Mouse (Mus musculus): Measurements from ENCODE around the gene Cited2.

Gene Cited2

DNA sequence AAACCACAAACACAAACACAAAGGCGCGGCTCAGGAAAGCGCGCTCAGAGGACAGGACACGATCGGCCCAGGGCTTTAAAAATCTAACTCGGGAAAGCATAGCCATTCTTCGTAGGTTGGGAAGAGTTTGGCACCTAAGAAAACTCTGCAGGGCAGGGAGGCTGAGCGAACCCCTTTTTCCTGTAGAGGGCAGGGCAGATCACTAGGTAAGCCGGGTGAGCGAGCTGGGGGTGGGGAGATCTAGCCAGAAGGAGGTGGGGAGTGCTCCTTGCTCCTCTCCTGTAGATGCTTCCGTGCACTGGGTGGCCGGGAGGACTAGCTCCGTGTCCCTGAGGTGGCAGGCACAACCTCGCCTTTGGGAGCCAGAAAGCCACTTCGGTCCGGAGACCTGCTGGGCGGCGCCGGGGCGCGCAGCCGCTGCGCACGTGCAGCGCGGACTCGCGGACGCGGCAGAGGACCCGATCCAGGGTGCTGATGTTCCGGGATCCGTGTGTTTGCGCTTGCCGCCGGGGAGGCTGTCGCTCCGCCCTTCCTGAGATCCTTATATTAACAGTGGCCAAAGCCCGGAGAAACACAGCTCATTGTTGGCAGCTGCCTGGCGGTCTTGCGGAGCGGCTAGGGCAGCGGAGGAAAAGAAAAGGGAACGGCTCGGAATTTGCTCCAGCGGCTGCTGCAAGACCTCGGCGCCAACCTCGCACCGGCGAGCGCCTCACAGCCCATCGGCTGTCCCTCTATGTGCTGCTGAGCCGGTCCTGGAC is at the start of gene Cited2:
Gene Cited2, plus strand, starts transcription at position 566 of the 758 bp plus-strand sequence.
- Histone ChIP-seq H3K4me3 (replicated peaks; ENCODE audit: low read length) (peak within 1 kb of the TSS; percentile 97), H3K4me1 (replicated peaks; ENCODE audit: low read depth, low read length) (peaks cover 52% of the 10 kb centered on the region), H3K27me3 (ENCODE audit: insufficient read depth, low read length) (peaks cover 15% of the 10 kb centered on the region), H3K36me3 (ENCODE audit: insufficient read depth, low read length) (peaks cover 10% of the 10 kb centered on the region), H3K9me3 (ENCODE audit: low read length) (no peaks in the 10 kb centered on the region)
- no peak for TF ChIP-seq POU5F1 (IDR thresholded peaks at IDR 0.05; ENCODE audit: borderline replicate concordance, low read length)
- peak; percentile 28 for TF ChIP-seq CTCF (conservative IDR thresholded peaks at IDR 0.05; ENCODE audit: low read length)

DNA sequence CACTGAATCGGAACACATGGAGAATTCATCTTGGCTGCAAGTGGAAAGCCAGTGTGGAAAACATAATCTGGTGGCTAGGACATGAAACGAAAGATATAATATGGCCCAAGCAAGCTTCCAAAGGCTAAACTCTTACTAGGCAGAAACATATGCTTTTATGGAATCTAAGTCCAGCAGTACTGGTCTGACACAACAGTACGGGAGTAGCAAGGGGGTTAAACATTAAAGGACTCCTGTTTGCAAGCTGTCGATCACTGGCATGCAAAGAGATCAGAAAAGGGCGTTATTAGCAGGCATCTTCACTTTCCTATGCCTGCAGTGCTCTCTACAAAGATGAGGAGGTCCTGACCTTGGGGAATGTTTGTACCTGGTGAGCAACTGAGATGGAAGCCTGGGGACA is 48.6 kb upstream of the Cited2 start:
- no peak for TF ChIP-seq CTCF (conservative IDR thresholded peaks at IDR 0.05; ENCODE audit: low read length)
- TF ChIP-seq NANOG (IDR thresholded peaks at IDR 0.05; ENCODE audit: borderline replicate concordance, low read length): no peak
- no peak for TF ChIP-seq POU5F1 (IDR thresholded peaks at IDR 0.05; ENCODE audit: borderline replicate concordance, low read length)
- Histone ChIP-seq H3K36me3 (ENCODE audit: insufficient read depth, low read length) (no peaks in the 10 kb centered on the region), H3K4me3 (replicated peaks; ENCODE audit: low read length) (no peak overlapping the region), H3K9me3 (ENCODE audit: low read length) (peaks cover 8% of the 10 kb centered on the region), H3K27me3 (ENCODE audit: insufficient read depth, low read length) (no peaks in the 10 kb centered on the region), H3K4me1 (replicated peaks; ENCODE audit: low read depth, low read length) (peaks cover 6% of the 10 kb centered on the region)

DNA sequence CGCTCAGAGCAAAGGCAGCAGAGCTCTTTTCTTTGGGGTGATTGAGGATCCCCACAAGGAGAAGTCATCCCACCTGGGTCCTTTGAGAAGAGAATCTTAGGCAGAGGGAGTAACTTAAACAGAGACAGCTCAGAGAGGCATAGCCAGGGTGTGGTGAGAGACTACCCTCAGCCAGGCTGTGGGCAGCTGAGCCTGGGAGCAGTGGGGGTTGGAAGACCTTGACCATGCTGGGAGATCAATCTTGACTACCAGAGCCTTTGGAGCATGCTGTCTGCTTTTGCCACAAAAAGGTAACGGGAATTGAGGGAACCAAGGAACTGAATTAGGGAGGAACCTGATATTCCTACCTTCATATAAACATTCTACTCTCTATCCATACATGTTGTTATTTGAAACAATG is 48.1 kb upstream of the Cited2 start:
- Histone ChIP-seq H3K9me3 (ENCODE audit: low read length) (peaks cover 8% of the 10 kb centered on the region), H3K27me3 (ENCODE audit: insufficient read depth, low read length) (no peaks in the 10 kb centered on the region), H3K4me3 (replicated peaks; ENCODE audit: low read length) (no peak overlapping the region), H3K36me3 (ENCODE audit: insufficient read depth, low read length) (no peaks in the 10 kb centered on the region), H3K4me1 (replicated peaks; ENCODE audit: low read depth, low read length) (peaks cover 5% of the 10 kb centered on the region)
- no peak for TF ChIP-seq CTCF (conservative IDR thresholded peaks at IDR 0.05; ENCODE audit: low read length)
- no peak for TF ChIP-seq POU5F1 (IDR thresholded peaks at IDR 0.05; ENCODE audit: borderline replicate concordance, low read length)
- TF ChIP-seq NANOG (IDR thresholded peaks at IDR 0.05; ENCODE audit: borderline replicate concordance, low read length): no peak

DNA sequence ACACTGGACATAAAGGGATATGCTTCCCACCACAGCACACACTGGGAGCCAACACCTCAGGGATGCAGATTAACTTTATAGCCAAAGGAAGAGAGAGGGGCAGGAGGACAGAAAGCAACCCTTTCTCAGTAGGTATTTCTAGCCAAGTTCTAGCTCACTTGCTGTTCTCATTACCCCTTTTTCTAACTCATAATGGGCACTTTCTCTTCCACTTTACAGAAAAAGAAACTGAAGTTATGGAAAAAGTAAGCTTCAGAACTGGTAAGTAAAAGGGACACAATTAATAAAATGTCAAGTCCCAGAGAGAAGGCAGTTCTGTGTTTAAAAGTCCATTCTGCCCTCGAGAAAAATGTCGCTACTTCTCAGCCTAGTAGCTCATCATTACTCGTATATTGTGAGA is 46.6 kb upstream of the Cited2 start:
- H3K4me3 ChIP-seq (replicated peaks; ENCODE audit: low read length): no peak overlapping the region
- peaks cover 8% of the 10 kb centered on the region for H3K9me3 ChIP-seq (ENCODE audit: low read length)
- no peaks in the 10 kb centered on the region for H3K27me3 ChIP-seq (ENCODE audit: insufficient read depth, low read length)
- no peaks in the 10 kb centered on the region for H3K36me3 ChIP-seq (ENCODE audit: insufficient read depth, low read length)
- H3K4me1 ChIP-seq (replicated peaks; ENCODE audit: low read depth, low read length): peaks cover 3% of the 10 kb centered on the region; the same call in 1 of the 2 replicates
- TF ChIP-seq NANOG (IDR thresholded peaks at IDR 0.05; ENCODE audit: borderline replicate concordance, low read length) (no peak), CTCF (conservative IDR thresholded peaks at IDR 0.05; ENCODE audit: low read length) (no peak), POU5F1 (IDR thresholded peaks at IDR 0.05; ENCODE audit: borderline replicate concordance, low read length) (no peak)

DNA sequence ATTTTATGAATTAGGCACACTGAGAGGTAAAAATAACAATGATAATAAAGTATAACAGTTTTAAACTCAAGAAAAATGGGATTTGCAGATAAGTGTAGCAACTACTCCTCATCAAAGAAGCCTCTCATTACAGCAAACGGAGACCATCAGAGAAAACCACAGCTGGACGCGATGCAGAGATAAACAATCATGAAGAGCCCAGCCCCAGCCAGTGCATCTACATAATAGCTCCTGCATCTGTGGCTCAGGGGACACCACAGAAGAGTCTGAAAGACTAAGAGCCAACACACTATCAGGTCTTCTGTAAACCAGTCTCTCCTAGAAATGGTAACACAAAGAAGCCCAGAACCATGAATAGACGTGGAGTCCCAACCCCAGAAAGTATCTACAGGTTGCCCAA is 45.7 kb upstream of the Cited2 start:
- Histone ChIP-seq H3K4me3 (replicated peaks; ENCODE audit: low read length) (no peak overlapping the region), H3K27me3 (ENCODE audit: insufficient read depth, low read length) (no peaks in the 10 kb centered on the region), H3K9me3 (ENCODE audit: low read length) (peaks cover 8% of the 10 kb centered on the region), H3K4me1 (replicated peaks; ENCODE audit: low read depth, low read length) (peaks cover 3% of the 10 kb centered on the region; the same call in 1 of the 2 replicates), H3K36me3 (ENCODE audit: insufficient read depth, low read length) (no peaks in the 10 kb centered on the region)
- no peak for TF ChIP-seq CTCF (conservative IDR thresholded peaks at IDR 0.05; ENCODE audit: low read length)
- TF ChIP-seq NANOG (IDR thresholded peaks at IDR 0.05; ENCODE audit: borderline replicate concordance, low read length): no peak
- no peak for TF ChIP-seq POU5F1 (IDR thresholded peaks at IDR 0.05; ENCODE audit: borderline replicate concordance, low read length)

DNA sequence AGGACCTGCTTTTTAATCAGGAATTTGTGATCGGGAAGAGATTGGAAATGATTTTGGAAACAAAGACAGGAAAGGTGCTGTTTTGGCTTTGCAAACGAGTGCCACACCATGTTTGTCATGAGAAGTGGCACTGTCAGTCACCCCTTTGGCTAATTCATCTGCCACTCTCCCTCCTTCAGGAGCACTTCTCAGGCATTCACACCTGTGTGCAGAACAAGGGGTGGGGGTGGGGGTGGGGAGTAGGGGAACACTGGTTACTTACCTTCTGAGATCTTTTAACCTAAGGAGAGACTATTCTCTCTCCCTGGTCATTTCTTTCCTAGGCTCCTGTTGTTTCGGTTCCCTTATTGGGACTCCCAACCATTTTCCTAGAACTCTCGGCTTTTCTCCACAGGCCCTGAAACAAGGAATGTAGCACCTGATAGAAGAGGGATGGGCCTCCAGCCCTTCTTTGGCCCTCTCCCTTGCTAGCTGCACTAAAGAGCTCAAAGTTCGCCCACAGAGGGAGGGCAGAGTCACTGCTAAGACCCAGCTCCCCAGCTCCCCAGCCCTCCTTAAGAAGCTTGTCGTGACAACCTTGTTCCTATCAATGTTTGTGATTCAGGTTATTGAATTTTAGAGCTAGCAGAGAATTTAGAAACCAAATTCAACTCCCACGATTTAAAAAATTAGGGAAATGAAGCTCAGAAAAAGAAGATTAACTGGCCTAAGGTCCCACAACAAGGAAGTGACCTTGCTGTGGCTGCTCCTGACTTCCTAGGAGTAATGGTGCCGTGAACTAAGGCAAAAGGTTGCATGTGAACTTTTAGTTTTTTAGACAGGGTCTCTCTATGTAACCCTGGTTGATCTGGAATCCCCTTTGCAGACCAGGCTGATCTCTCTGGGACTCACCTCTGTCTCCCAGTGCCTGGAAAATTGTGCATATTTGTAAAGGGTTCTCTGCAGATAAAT is 42.3 kb upstream of the Cited2 start:
- no peaks in the 10 kb centered on the region for H3K36me3 ChIP-seq (ENCODE audit: insufficient read depth, low read length)
- no peaks in the 10 kb centered on the region; the same call in 1 of the 2 replicates for H3K27me3 ChIP-seq (ENCODE audit: insufficient read depth, low read length)
- H3K4me1 ChIP-seq (replicated peaks; ENCODE audit: low read depth, low read length): peaks cover 3% of the 10 kb centered on the region; the same call in 1 of the 2 replicates
- H3K4me3 ChIP-seq (replicated peaks; ENCODE audit: low read length): no peak overlapping the region
- H3K9me3 ChIP-seq (ENCODE audit: low read length): no peaks in the 10 kb centered on the region; the same call in 1 of the 2 replicates
- TF ChIP-seq POU5F1 (IDR thresholded peaks at IDR 0.05; ENCODE audit: borderline replicate concordance, low read length): no peak
- no peak for TF ChIP-seq NANOG (IDR thresholded peaks at IDR 0.05; ENCODE audit: borderline replicate concordance, low read length)
- no peak for TF ChIP-seq CTCF (conservative IDR thresholded peaks at IDR 0.05; ENCODE audit: low read length)

DNA sequence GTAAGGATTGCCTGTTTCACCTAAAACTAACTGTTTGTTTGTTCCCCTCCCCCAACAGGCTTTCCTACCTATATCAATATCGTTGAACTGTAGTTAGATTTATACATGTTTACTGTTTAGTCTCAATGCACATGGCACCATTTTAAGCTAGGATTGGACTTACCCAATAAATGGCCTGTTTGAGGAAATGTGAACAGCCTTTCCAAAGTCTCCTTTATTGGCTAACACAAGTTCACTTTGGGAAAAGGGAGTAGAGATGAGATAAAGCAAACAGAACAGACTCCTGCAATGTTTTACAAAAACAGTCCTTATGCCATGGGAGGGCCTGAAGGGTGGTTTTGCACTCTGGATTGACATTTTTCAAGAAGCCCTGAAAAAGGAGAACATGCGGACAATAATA is 41.6 kb upstream of the Cited2 start:
- Histone ChIP-seq H3K36me3 (ENCODE audit: insufficient read depth, low read length) (no peaks in the 10 kb centered on the region), H3K27me3 (ENCODE audit: insufficient read depth, low read length) (no peaks in the 10 kb centered on the region; the same call in 1 of the 2 replicates), H3K9me3 (ENCODE audit: low read length) (no peaks in the 10 kb centered on the region; the same call in 1 of the 2 replicates), H3K4me3 (replicated peaks; ENCODE audit: low read length) (no peak overlapping the region), H3K4me1 (replicated peaks; ENCODE audit: low read depth, low read length) (peaks cover under 1% of the 10 kb centered on the region; the same call in 1 of the 2 replicates)
- TF ChIP-seq POU5F1 (IDR thresholded peaks at IDR 0.05; ENCODE audit: borderline replicate concordance, low read length) (no peak), CTCF (conservative IDR thresholded peaks at IDR 0.05; ENCODE audit: low read length) (no peak), NANOG (IDR thresholded peaks at IDR 0.05; ENCODE audit: borderline replicate concordance, low read length) (no peak)

DNA sequence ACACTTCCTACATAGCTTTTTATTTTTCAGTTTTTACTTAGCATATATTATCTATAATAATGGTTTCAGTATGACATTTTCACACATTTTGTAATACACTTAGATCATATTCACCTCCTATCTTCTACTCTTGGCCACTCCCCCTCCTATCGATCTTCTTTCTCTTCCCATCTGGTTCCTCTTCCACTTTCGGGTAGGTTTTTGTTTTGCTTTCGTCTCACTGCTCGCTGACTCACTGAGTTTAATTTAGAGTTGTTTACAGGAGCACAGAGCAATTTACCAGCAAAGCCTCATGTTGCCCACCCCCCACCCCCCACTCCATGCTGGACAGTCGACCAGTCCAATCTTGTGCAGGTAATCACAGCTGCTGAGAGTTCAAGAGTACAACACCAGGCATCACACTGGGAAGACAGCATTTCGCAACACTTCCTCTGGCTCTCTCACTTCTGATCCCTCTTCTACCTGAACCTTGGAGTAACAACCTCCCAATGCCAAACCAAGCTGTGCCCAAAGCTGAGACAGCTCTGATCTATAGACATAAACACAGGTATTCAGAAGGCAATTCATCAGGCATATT is 39.1 kb upstream of the Cited2 start:
- no peaks in the 10 kb centered on the region for H3K36me3 ChIP-seq (ENCODE audit: insufficient read depth, low read length)
- no peak overlapping the region for H3K4me3 ChIP-seq (replicated peaks; ENCODE audit: low read length)
- no peaks in the 10 kb centered on the region; the same call in 1 of the 2 replicates for H3K9me3 ChIP-seq (ENCODE audit: low read length)
- no peaks in the 10 kb centered on the region; the same call in 1 of the 2 replicates for H3K27me3 ChIP-seq (ENCODE audit: insufficient read depth, low read length)
- TF ChIP-seq CTCF (conservative IDR thresholded peaks at IDR 0.05; ENCODE audit: low read length): no peak
- no peak for TF ChIP-seq NANOG (IDR thresholded peaks at IDR 0.05; ENCODE audit: borderline replicate concordance, low read length)
- no peak for TF ChIP-seq POU5F1 (IDR thresholded peaks at IDR 0.05; ENCODE audit: borderline replicate concordance, low read length)
- H3K4me1 ChIP-seq (replicated peaks; ENCODE audit: low read depth, low read length): no peaks in the 10 kb centered on the region
